Mouse (Mus musculus): ENCODE data around the gene Zcchc7. TPM values are rescaled to one million over a fixed set of nuclear protein-coding genes. Genes with fewer than 3 reads are reported as not detected.

Zcchc7 gene
- polyA plus RNA-seq, 1 experiment from 2014 or later, result 40.8 TPM

DNA sequence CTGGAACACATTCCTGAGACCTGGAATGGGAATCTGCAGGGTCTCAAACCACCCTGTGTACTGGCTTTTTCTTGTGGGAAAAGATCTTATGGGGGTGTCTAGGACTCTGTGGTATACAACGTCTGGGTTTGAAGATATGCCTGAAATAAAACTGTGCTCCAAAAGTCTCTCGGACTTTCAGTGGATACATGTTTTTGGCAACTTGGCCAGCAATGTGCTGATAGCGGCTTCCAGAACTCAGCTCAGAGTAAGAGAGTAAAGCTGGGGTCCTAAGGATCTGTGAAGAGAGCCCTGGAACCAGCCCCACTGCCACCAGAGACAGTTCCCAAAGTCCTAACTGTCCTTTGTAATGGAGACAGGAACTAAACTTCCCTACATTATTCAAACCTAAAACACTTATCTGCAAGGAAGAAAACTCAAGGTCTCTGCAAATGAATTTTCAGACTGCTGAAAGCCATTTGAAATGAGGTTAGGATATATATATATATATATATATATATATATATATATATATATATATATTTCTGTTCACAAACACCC, 40.0 kb upstream of the Zcchc7 start:
- no peak for TF ChIP-seq EP300 (IDR thresholded peaks at IDR 0.05)
- TF ChIP-seq CTCF (IDR thresholded peaks at IDR 0.05), result no peak
- H3K27me3 ChIP-seq (replicated peaks; ENCODE audit: insufficient read depth, low read length), result peaks cover 65% of the 10 kb centered on the region
- H3K4me3 ChIP-seq (ENCODE audit: low read depth, low read length), result no peak overlapping the region
- no peak overlapping the region for H3K4me2 ChIP-seq (replicated peaks; ENCODE audit: low read depth, low read length)
- H3K9me3 ChIP-seq (ENCODE audit: low read length), result no peaks in the 10 kb centered on the region
- no peak overlapping the region for H3K9ac ChIP-seq (replicated peaks; ENCODE audit: low read depth)
- no peaks in the 10 kb centered on the region for H3K36me3 ChIP-seq (ENCODE audit: insufficient read depth, low read length)
- no peak for ATAC-seq
- 9% methylated on average over 3 of the region's 3 CpGs for WGBS
- no peak for DNase-seq (ENCODE audit: low spot score)
- H3K4me1 ChIP-seq (ENCODE audit: insufficient read depth, low read depth, low read length), result no peaks in the 10 kb centered on the region
- no peak overlapping the region for H3K27ac ChIP-seq (ENCODE audit: low read length)

DNA sequence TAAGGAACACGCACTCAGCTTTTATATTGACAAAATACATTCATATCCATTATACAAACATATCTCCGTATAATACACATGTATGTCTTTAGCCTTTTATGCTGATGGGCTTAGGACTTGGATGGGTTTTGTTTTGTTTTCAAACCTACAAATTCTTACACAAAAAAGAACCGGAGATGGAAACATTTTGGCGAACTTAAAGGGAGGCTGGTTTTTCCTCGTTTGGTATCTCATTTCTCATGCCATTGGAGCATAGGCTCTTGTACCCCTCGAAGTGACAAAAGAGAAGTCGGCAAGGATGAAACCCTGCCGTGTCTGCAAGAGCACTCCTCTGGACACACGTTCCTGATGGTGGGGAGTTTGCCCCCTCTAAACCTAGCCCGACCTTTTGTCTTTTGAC, 39.3 kb upstream of the Zcchc7 start:
- Histone ChIP-seq H3K4me3 (ENCODE audit: low read depth, low read length) (no peak overlapping the region), H3K27me3 (replicated peaks; ENCODE audit: insufficient read depth, low read length) (peaks cover 58% of the 10 kb centered on the region), H3K36me3 (ENCODE audit: insufficient read depth, low read length) (no peaks in the 10 kb centered on the region), H3K27ac (ENCODE audit: low read length) (no peak overlapping the region), H3K9me3 (ENCODE audit: low read length) (no peaks in the 10 kb centered on the region), H3K4me1 (ENCODE audit: insufficient read depth, low read depth, low read length) (no peaks in the 10 kb centered on the region), H3K9ac (replicated peaks; ENCODE audit: low read depth) (no peak overlapping the region), H3K4me2 (replicated peaks; ENCODE audit: low read depth, low read length) (no peak overlapping the region)
- DNase-seq (ENCODE audit: low spot score) (no peak), ATAC-seq (no peak)
- TF ChIP-seq EP300 (IDR thresholded peaks at IDR 0.05), result no peak
- TF ChIP-seq CTCF (IDR thresholded peaks at IDR 0.05), result no peak
- WGBS, result 6% methylated on average over 10 of the region's 10 CpGs

DNA sequence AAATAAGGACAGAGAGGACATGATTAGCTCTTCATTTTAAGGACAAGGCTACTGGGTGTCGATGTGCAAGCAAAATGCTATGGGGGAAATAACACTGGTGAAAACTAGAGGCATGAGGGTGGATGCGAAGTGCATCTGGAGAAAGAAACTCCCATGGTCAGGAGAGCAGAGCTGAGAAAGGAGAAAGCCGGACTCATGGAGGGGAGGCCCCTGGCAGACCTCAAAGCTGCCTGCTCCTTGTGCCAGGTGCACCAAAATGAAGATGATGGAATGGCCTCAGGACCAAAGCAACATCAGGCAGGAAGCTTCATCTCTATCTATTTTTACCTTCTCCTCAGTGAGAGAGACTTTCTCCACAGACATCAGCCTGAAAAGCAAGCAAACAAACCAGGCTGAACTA, 38.0 kb upstream of the Zcchc7 start:
- Histone ChIP-seq H3K4me3 (ENCODE audit: low read depth, low read length) (no peak overlapping the region), H3K4me1 (ENCODE audit: insufficient read depth, low read depth, low read length) (no peaks in the 10 kb centered on the region), H3K27ac (ENCODE audit: low read length) (no peak overlapping the region), H3K9me3 (ENCODE audit: low read length) (no peaks in the 10 kb centered on the region), H3K27me3 (replicated peaks; ENCODE audit: insufficient read depth, low read length) (peaks cover 48% of the 10 kb centered on the region), H3K36me3 (ENCODE audit: insufficient read depth, low read length) (no peaks in the 10 kb centered on the region), H3K9ac (replicated peaks; ENCODE audit: low read depth) (no peak overlapping the region), H3K4me2 (replicated peaks; ENCODE audit: low read depth, low read length) (no peak overlapping the region)
- ATAC-seq, result no peak
- DNase-seq (ENCODE audit: low spot score), result no peak
- 76% methylated on average over 3 of the region's 3 CpGs for WGBS
- TF ChIP-seq EP300 (IDR thresholded peaks at IDR 0.05) (no peak), CTCF (IDR thresholded peaks at IDR 0.05) (no peak)

DNA sequence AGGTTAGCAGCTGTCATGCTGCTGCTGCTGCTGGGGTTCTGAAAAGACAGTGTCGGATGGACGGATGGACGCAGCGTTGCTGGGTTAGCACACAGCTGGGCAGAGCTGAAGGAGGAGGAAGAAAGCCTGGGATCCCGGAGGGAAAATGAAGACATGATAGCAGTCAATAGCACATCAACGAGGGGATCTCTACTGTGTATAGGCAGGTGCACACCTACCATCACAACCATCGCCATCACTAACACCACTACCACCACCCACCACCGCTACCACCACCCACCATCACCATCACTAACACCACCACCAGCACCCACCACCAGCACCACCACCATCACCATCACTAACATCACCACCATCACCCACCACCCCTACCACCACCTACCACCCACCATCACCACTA, 35.6 kb upstream of the Zcchc7 start:
- TF ChIP-seq CTCF (IDR thresholded peaks at IDR 0.05) (no peak), EP300 (IDR thresholded peaks at IDR 0.05) (no peak)
- 78% methylated on average over 8 of the region's 8 CpGs for WGBS
- H3K4me3 ChIP-seq (ENCODE audit: low read depth, low read length), result no peak overlapping the region
- peaks cover 24% of the 10 kb centered on the region for H3K27me3 ChIP-seq (replicated peaks; ENCODE audit: insufficient read depth, low read length)
- no peak overlapping the region for H3K27ac ChIP-seq (ENCODE audit: low read length)
- H3K9ac ChIP-seq (replicated peaks; ENCODE audit: low read depth), result no peak overlapping the region
- H3K4me1 ChIP-seq (ENCODE audit: insufficient read depth, low read depth, low read length), result no peaks in the 10 kb centered on the region
- H3K36me3 ChIP-seq (ENCODE audit: insufficient read depth, low read length), result no peaks in the 10 kb centered on the region
- DNase-seq (ENCODE audit: low spot score) (no peak), ATAC-seq (no peak)
- H3K4me2 ChIP-seq (replicated peaks; ENCODE audit: low read depth, low read length), result no peak overlapping the region
- H3K9me3 ChIP-seq (ENCODE audit: low read length), result no peaks in the 10 kb centered on the region

DNA sequence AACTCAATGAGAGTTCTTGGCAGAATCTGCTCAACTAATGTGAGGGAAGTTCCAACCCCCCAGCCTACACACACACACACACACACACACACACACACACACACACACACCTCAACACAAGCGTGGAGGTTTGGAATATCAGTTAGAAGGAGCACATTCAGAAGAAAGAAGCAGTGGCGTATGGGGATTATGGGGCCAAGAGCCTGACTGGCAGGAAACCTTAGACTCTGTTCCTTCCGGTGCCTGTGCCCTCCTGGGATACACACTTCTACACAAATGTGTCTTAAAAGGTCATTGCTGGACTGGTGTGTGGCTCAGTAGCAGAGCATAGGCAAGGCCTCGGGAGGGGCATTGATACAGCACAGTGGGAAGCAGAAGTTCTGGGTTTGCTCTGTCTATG, 34.4 kb upstream of the Zcchc7 start:
- H3K9ac ChIP-seq (replicated peaks; ENCODE audit: low read depth), result no peak overlapping the region
- no peak for TF ChIP-seq EP300 (IDR thresholded peaks at IDR 0.05)
- TF ChIP-seq CTCF (IDR thresholded peaks at IDR 0.05), result no peak
- DNase-seq (ENCODE audit: low spot score) (no peak), ATAC-seq (no peak)
- no peaks in the 10 kb centered on the region for H3K36me3 ChIP-seq (ENCODE audit: insufficient read depth, low read length)
- WGBS, result 87% methylated on average over 4 of the region's 4 CpGs
- H3K27ac ChIP-seq (ENCODE audit: low read length), result no peak overlapping the region
- H3K9me3 ChIP-seq (ENCODE audit: low read length), result no peaks in the 10 kb centered on the region
- peaks cover 22% of the 10 kb centered on the region for H3K27me3 ChIP-seq (replicated peaks; ENCODE audit: insufficient read depth, low read length)
- H3K4me1 ChIP-seq (ENCODE audit: insufficient read depth, low read depth, low read length), result no peaks in the 10 kb centered on the region
- H3K4me3 ChIP-seq (ENCODE audit: low read depth, low read length), result no peak overlapping the region
- no peak overlapping the region for H3K4me2 ChIP-seq (replicated peaks; ENCODE audit: low read depth, low read length)

DNA sequence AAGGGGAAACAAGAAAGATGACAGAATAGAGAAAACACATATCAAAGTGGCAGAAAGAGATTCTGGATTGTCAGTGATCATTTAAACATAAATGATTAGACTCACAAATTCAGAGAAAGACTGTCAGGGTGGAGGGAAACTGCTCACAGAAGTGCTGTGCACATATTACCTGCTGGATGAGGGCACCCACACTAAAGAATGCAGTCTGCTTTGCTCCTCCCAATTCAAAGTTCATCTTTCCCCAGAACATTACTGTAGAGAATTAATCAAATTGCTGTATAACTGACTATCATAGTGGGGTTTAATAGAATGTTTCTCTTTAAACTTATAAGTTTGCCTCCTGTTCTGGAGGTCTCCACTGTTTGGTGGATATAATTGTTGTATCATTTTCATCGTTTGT, 15.2 kb upstream of the Zcchc7 start:
- TF ChIP-seq EP300 (IDR thresholded peaks at IDR 0.05) (no peak), CTCF (IDR thresholded peaks at IDR 0.05) (no peak)
- H3K36me3 ChIP-seq (ENCODE audit: insufficient read depth, low read length), result no peaks in the 10 kb centered on the region
- WGBS, result 65% methylated on average over 1 of the region's 1 CpGs
- H3K9ac ChIP-seq (replicated peaks; ENCODE audit: low read depth), result no peak overlapping the region
- H3K9me3 ChIP-seq (ENCODE audit: low read length), result no peaks in the 10 kb centered on the region
- no peaks in the 10 kb centered on the region for H3K4me1 ChIP-seq (ENCODE audit: insufficient read depth, low read depth, low read length)
- no peak overlapping the region for H3K4me2 ChIP-seq (replicated peaks; ENCODE audit: low read depth, low read length)
- DNase-seq (ENCODE audit: low spot score) (no peak), ATAC-seq (no peak)
- no peak overlapping the region for H3K4me3 ChIP-seq (ENCODE audit: low read depth, low read length)
- H3K27me3 ChIP-seq (replicated peaks; ENCODE audit: insufficient read depth, low read length), result no peaks in the 10 kb centered on the region
- H3K27ac ChIP-seq (ENCODE audit: low read length), result no peak overlapping the region

All from lung, postnatal 0 days (tissue).